Mouse (Mus musculus) embryonic facial prominence, embryonic 10.5 days (tissue): ENCODE measurements around the gene Zfp787. TPM values are rescaled to one million over a fixed set of nuclear protein-coding genes. Genes with fewer than 3 reads are reported as not detected.
"Not testable (repeated sequence)": the region's sequence is repeated elsewhere in the genome, so short reads cannot be mapped to it uniquely, and the experiment has no call there.

ENCODE experiments used
- DNase-seq: peaks from one replicate; pipeline ENCODE4 v3.0.0-alpha.2; 2017; ENCODE audit warnings: low spot score
- H3K27ac ChIP-seq: fragments of 300-500 bp; sonication (generic); replicated peaks from 2 replicates; pipeline ENCODE4 v1.5.1; 2016; ENCODE audit warnings: mild to moderate bottlenecking
- H3K27me3 ChIP-seq: fragments of 300-500 bp; sonication (generic); replicated peaks from 2 replicates; pipeline ENCODE4 v1.6.1; 2016; ENCODE audit warnings: low read depth, mild to moderate bottlenecking; ENCODE audit not compliant: poor library complexity, severe bottlenecking
- H3K36me3 ChIP-seq: fragments of 300-500 bp; sonication (generic); replicated peaks from 2 replicates; pipeline ENCODE4 v1.6.1; 2016; ENCODE audit warnings: mild to moderate bottlenecking, moderate library complexity
- H3K4me1 ChIP-seq: fragments of 300-500 bp; sonication (generic); 2 replicates; pipeline ENCODE4 v1.6.1; 2016
- H3K4me3 ChIP-seq: fragments of 300-500 bp; sonication (generic); 2 replicates; pipeline ENCODE4 v1.5.1; 2016; ENCODE audit warnings: mild to moderate bottlenecking, moderate library complexity
- H3K9me3 ChIP-seq: fragments of 300-500 bp; sonication (generic); 2 replicates; pipeline ENCODE4 v1.6.1; 2016; ENCODE audit warnings: mild to moderate bottlenecking
- WGBS: fragments of 180-500 bp; shearing (Covaris S2); methylation state at CpG from one replicate; pipeline ENCODE4 v1.1.7; 2016; 5-methylcytosine and 5-hydroxymethylcytosine counted together
- polyA plus RNA-seq: library from polyadenylated mRNA; unstranded; fragments of >200 nt; fragmentation: Nextera tagmentation; extraction: Ambion mirVana; gene quantifications from 2 replicates; pipeline ENCODE4 v1.2.1, GENCODE M21; 2016

Gene Zfp787
- polyA plus RNA-seq, 1 experiment from 2014 or later: 23.5 TPM

- DNase-seq: no peak
- Histone ChIP-seq H3K4me1 (no peaks in the 10 kb centered on the region), H3K4me3 (no peak overlapping the region), H3K27ac (no peak overlapping the region), H3K36me3 (peaks cover 80% of the 10 kb centered on the region), H3K27me3 (no peaks in the 10 kb centered on the region), H3K9me3 (no peaks in the 10 kb centered on the region)
These were observed 23.2 kb upstream of the Zfp787 start for GRCm38 (mm10) chr7:6179013-6179412.

GRCm38 (mm10) chr7:6174365-6174987 lies 18.7 kb upstream of the Zfp787 start:
- not testable (repeated sequence) for DNase-seq
- WGBS: 88% methylated on average over 9 of the region's 9 CpGs

DNA sequence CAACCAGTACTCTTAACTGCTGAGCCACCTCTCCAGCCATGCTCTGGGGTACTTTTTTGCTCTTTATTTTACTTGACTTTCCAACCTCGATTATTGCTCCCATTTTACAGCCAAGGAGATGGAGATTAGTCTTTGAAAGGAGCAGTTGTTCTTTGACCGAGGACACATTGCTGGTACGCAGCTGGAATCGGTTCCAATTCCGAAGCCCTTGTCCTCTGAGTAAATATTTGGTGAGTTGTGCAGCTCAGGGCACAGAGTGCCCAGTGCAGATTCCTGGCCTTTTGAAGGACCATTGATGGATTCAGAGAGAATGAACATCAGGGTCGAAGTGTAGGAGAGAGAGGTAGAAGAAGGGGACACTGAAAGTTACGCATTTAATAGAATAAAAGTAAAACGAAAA lies 18.1 kb upstream of the Zfp787 start:
- no peaks in the 10 kb centered on the region for H3K27me3 ChIP-seq
- no peaks in the 10 kb centered on the region for H3K9me3 ChIP-seq
- WGBS: 90% methylated on average over 8 of the region's 8 CpGs
- peaks cover 7% of the 10 kb centered on the region for H3K4me1 ChIP-seq
- DNase-seq: no peak
- H3K36me3 ChIP-seq: peaks cover 41% of the 10 kb centered on the region
- no peak overlapping the region for H3K4me3 ChIP-seq
- no peak overlapping the region for H3K27ac ChIP-seq

More at GRCm38 (mm10) chr7:6174365-6174987, 18.7 kb upstream of the Zfp787 start:
- not testable (repeated sequence) for H3K27ac ChIP-seq, H3K4me3 ChIP-seq, H3K4me1 ChIP-seq, H3K27me3 ChIP-seq, H3K9me3 ChIP-seq
- H3K36me3 ChIP-seq: peaks cover 45% of the 10 kb centered on the region

GRCm38 (mm10) chr7:6172674-6173244 lies 17.0 kb upstream of the Zfp787 start:
- H3K4me1 ChIP-seq: peaks cover 7% of the 10 kb centered on the region
- peaks cover 31% of the 10 kb centered on the region for H3K36me3 ChIP-seq
- H3K4me3 ChIP-seq: peak overlapping the region; percentile 81
- WGBS: under 1% methylated on average over 28 of the region's 28 CpGs
- peak overlapping the region; percentile 89 for H3K27ac ChIP-seq
- no peaks in the 10 kb centered on the region for H3K9me3 ChIP-seq
- no peak for DNase-seq
- H3K27me3 ChIP-seq: no peaks in the 10 kb centered on the region

- Histone ChIP-seq H3K4me1 (peaks cover 7% of the 10 kb centered on the region), H3K4me3 (peak within 1 kb of the TSS; percentile 81), H3K27me3 (no peaks in the 10 kb centered on the region), H3K27ac (peak within 1 kb of the TSS; percentile 89), H3K9me3 (no peaks in the 10 kb centered on the region), H3K36me3 (peaks cover 29% of the 10 kb centered on the region)
- DNase-seq: peak; percentile 97
- under 1% methylated on average over 37 of the region's 37 CpGs for WGBS
These were observed 16.3 kb upstream of the Zfp787 start, which contains the start of gene Zfp444 for GRCm38 (mm10) chr7:6172006-6172649. Gene Zfp444, plus strand, starts transcription at chr7:6172226.

DNA sequence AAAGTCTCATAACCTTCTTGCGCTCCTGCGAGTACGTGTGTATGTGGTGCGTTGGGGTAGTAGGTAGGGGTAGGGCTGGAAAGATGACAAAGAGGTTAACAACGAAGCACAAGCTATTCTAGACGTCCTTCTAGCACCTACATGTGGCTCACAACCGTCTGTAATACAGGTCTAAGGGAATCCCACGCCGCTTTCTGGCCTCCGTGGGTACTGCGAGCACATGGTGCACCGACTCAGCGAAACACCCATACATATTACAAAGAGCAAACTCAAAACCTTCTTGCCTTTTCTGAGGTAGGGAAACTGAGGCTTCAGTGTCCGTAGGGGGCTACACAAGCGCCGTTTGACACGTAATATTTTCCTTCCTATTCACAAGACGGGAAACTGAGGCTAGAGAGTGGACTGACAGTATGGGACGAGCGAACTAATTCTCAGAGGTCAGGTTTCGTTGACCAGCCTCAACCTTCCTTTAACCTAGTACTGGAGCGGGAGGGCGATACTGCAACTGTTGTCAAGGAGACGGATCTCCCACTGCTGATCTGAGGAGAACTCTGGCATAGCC lies 15.7 kb upstream of the Zfp787 start:
- no peaks in the 10 kb centered on the region for H3K9me3 ChIP-seq
- peaks cover 25% of the 10 kb centered on the region for H3K36me3 ChIP-seq
- peak; percentile 71 for DNase-seq
- H3K4me1 ChIP-seq: peaks cover 7% of the 10 kb centered on the region
- peak overlapping the region; percentile 81 for H3K4me3 ChIP-seq
- peak overlapping the region; percentile 89 for H3K27ac ChIP-seq
- WGBS: 2% methylated on average over 24 of the region's 24 CpGs
- H3K27me3 ChIP-seq: no peaks in the 10 kb centered on the region

- Histone ChIP-seq H3K9me3 (no peaks in the 10 kb centered on the region), H3K27me3 (no peaks in the 10 kb centered on the region), H3K4me3 (peak overlapping the region; percentile 81), H3K27ac (peak overlapping the region; percentile 89), H3K4me1 (peaks cover 7% of the 10 kb centered on the region), H3K36me3 (peaks cover 20% of the 10 kb centered on the region)
- DNase-seq: no peak
- WGBS: 54% methylated on average over 6 of the region's 6 CpGs
These were observed 15.1 kb upstream of the Zfp787 start for GRCm38 (mm10) chr7:6170871-6171270.

- Histone ChIP-seq H3K9me3 (no peaks in the 10 kb centered on the region), H3K27me3 (no peaks in the 10 kb centered on the region), H3K36me3 (peaks cover 15% of the 10 kb centered on the region), H3K4me1 (peaks cover 7% of the 10 kb centered on the region), H3K4me3 (no peak overlapping the region), H3K27ac (no peak overlapping the region)
- 84% methylated on average over 9 of the region's 9 CpGs for WGBS
- no peak for DNase-seq
These were observed 14.6 kb upstream of the Zfp787 start for GRCm38 (mm10) chr7:6170391-6170790.

GRCm38 (mm10) chr7:6169403-6169802 lies 13.6 kb upstream of the Zfp787 start:
- Histone ChIP-seq H3K4me3 (no peak overlapping the region), H3K27me3 (no peaks in the 10 kb centered on the region), H3K4me1 (peaks cover 7% of the 10 kb centered on the region), H3K27ac (no peak overlapping the region), H3K36me3 (peaks cover 5% of the 10 kb centered on the region), H3K9me3 (no peaks in the 10 kb centered on the region)
- DNase-seq: no peak
- 76% methylated on average over 3 of the region's 3 CpGs for WGBS

GRCm38 (mm10) chr7:6164671-6165070 lies 8.9 kb upstream of the Zfp787 start:
- Histone ChIP-seq H3K9me3 (no peaks in the 10 kb centered on the region), H3K27ac (no peak overlapping the region), H3K4me3 (no peak overlapping the region), H3K4me1 (no peaks in the 10 kb centered on the region), H3K36me3 (no peaks in the 10 kb centered on the region), H3K27me3 (no peaks in the 10 kb centered on the region)
- DNase-seq: no peak
- 69% methylated on average over 5 of the region's 5 CpGs for WGBS

DNA sequence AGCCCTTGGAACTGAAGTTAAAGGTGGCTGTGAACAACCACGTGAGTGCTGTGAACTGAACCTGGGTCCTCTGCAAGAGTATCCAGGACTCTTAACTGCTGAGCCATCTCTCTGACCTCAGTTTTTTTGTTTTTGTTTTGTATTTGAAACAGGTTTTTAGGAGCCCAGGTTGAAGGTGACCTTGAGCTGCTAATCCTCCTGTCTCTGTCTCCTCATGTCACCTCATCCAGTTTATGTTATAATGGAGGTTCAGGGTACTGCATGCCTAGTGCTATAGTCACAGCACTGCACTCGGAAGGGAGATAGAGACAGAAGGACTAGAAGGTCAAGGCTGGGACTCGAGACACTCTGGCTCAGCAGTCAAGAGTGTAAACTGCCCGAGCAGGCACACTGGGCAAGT lies 6.4 kb upstream of the Zfp787 start:
- Histone ChIP-seq H3K9me3 (0 out of 2 replicates have a peak, but pooled peaks cover 2% of the 10 kb centered on the region), H3K4me3 (no peak overlapping the region)
- WGBS: 78% methylated on average over 4 of the region's 4 CpGs

GRCm38 (mm10) chr7:6161541-6161940 lies 5.7 kb upstream of the Zfp787 start:
- 0 out of 2 replicates have a peak, but pooled peaks cover 2% of the 10 kb centered on the region for H3K9me3 ChIP-seq
- H3K36me3 ChIP-seq: no peaks in the 10 kb centered on the region
- H3K4me3 ChIP-seq: no peak overlapping the region
- peaks cover 4% of the 10 kb centered on the region for H3K4me1 ChIP-seq
- no peak overlapping the region for H3K27ac ChIP-seq
- no peaks in the 10 kb centered on the region for H3K27me3 ChIP-seq
- 63% methylated on average over 3 of the region's 3 CpGs for WGBS
- no peak for DNase-seq

More for the DNA sequence above, 6.4 kb upstream of the Zfp787 start:
- DNase-seq: no peak
- H3K4me1 ChIP-seq: no peaks in the 10 kb centered on the region
- H3K27me3 ChIP-seq: no peaks in the 10 kb centered on the region
- H3K27ac ChIP-seq: no peak overlapping the region
- H3K36me3 ChIP-seq: no peaks in the 10 kb centered on the region
